Mouse (Mus musculus) ES-Bruce4 (cell line): Measurements from ENCODE around the gene Pdzd11. TPM values are rescaled to one million over a fixed set of nuclear protein-coding genes. Genes with fewer than 3 reads are reported as not detected.

Experiments
- H3K27ac ChIP-seq: 2 replicates; pipeline ENCODE4 v1.5.1; 2012; ENCODE audit warnings: low read length, inconsistent platforms; ENCODE audit not compliant: insufficient read depth
- H3K27me3 ChIP-seq: 2 replicates; pipeline ENCODE4 v1.6.1; 2012; ENCODE audit warnings: mild to moderate bottlenecking, low read length, inconsistent platforms; ENCODE audit not compliant: control insufficient read depth, poor library complexity, insufficient read depth, severe bottlenecking
- H3K36me3 ChIP-seq: 2 replicates; pipeline ENCODE4 v1.6.1; 2012; ENCODE audit warnings: inconsistent platforms, mild to moderate bottlenecking, low read length, moderate library complexity; ENCODE audit not compliant: control insufficient read depth, poor library complexity, insufficient read depth, severe bottlenecking
- H3K4me1 ChIP-seq: one replicate; pipeline ENCODE4 v1.8.1; 2011; ENCODE audit warnings: low read length; ENCODE audit not compliant: control insufficient read depth, insufficient read depth
- H3K4me3 ChIP-seq: 2 replicates; pipeline ENCODE4 v1.5.1; 2011; ENCODE audit warnings: low read depth, mild to moderate bottlenecking, low read length
- H3K9ac ChIP-seq: 2 replicates; pipeline ENCODE4 v1.6.1; 2012; ENCODE audit warnings: low read depth, mild to moderate bottlenecking, inconsistent platforms; ENCODE audit not compliant: poor library complexity, severe bottlenecking
- H3K9me3 ChIP-seq: replicated peaks from 2 replicates; pipeline ENCODE4 v1.6.1; 2012; ENCODE audit warnings: mild to moderate bottlenecking, low read length, inconsistent platforms; ENCODE audit not compliant: control insufficient read depth, poor library complexity, insufficient read depth, severe bottlenecking
- CTCF ChIP-seq: IDR thresholded peaks from one replicate; pipeline ENCODE4 v1.8.1; 2011; ENCODE audit warnings: low read depth, low read length
- EP300 ChIP-seq: IDR thresholded peaks from 2 replicates; pipeline ENCODE4 v1.6.1; 2011; ENCODE audit warnings: low read depth, low read length; ENCODE audit not compliant: insufficient read depth
- POLR2A ChIP-seq: IDR thresholded peaks from one replicate; pipeline ENCODE4 v1.8.1; 2011; ENCODE audit warnings: low read length; ENCODE audit not compliant: insufficient read depth
- polyA plus RNA-seq: library from polyadenylated mRNA; stranded (reverse); fragments of >200 nt; gene quantifications from 2 replicates; pipeline ENCODE4 v1.2.4, GENCODE M21; 2011; ENCODE audit warnings: low read depth; ENCODE audit not compliant: missing spikeins, insufficient read depth, insufficient read length

Pdzd11 gene
- polyA plus RNA-seq, 1 experiment: 59.2 TPM

- H3K9me3 ChIP-seq: no peaks in the 10 kb centered on the region
- H3K4me1 ChIP-seq: no peaks in the 10 kb centered on the region
- peak overlapping the region; percentile 58 for H3K9ac ChIP-seq
- TF ChIP-seq EP300 (no peak), POLR2A (no peak), CTCF (no peak)
- H3K4me3 ChIP-seq: peak overlapping the region; percentile 71
- H3K36me3 ChIP-seq: peaks cover 3% of the 10 kb centered on the region
- no peaks in the 10 kb centered on the region for H3K27me3 ChIP-seq
- H3K27ac ChIP-seq: no peak overlapping the region
These were observed 1.2 kb downstream of the Pdzd11 start for GRCm38 (mm10) chrX:100625146-100625545.

GRCm38 (mm10) chrX:100624242-100624641 is 2.1 kb downstream of the Pdzd11 start:
- TF ChIP-seq CTCF: no peak
- TF ChIP-seq POLR2A: no peak
- TF ChIP-seq EP300: no peak
- Histone ChIP-seq H3K9ac (no peak overlapping the region), H3K4me3 (no peak overlapping the region), H3K36me3 (peaks cover 3% of the 10 kb centered on the region), H3K9me3 (no peaks in the 10 kb centered on the region), H3K4me1 (no peaks in the 10 kb centered on the region), H3K27me3 (no peaks in the 10 kb centered on the region), H3K27ac (no peak overlapping the region)

GRCm38 (mm10) chrX:100621366-100621765 is 5.0 kb downstream of the Pdzd11 start:
- Histone ChIP-seq H3K4me1 (peaks cover 5% of the 10 kb centered on the region), H3K27ac (no peak overlapping the region), H3K9ac (no peak overlapping the region), H3K27me3 (no peaks in the 10 kb centered on the region), H3K4me3 (no peak overlapping the region), H3K9me3 (no peaks in the 10 kb centered on the region), H3K36me3 (peaks cover 3% of the 10 kb centered on the region)
- no peak for TF ChIP-seq EP300
- no peak for TF ChIP-seq POLR2A
- TF ChIP-seq CTCF: no peak

- Histone ChIP-seq H3K9me3 (no peaks in the 10 kb centered on the region), H3K36me3 (peaks cover 3% of the 10 kb centered on the region), H3K9ac (no peak overlapping the region), H3K27ac (no peak overlapping the region), H3K4me1 (peaks cover 5% of the 10 kb centered on the region), H3K27me3 (no peaks in the 10 kb centered on the region), H3K4me3 (no peak overlapping the region)
- TF ChIP-seq POLR2A (no peak), EP300 (no peak), CTCF (no peak)
These were observed 7.9 kb downstream of the Pdzd11 start for GRCm38 (mm10) chrX:100618488-100618887.

GRCm38 (mm10) chrX:100605314-100605713 is 21.1 kb downstream of the Pdzd11 start, which contains the start of gene Arr3:
Gene Arr3, plus strand, starts transcription at chrX:100605497.
- H3K36me3 ChIP-seq: no peaks in the 10 kb centered on the region
- H3K4me1 ChIP-seq: no peaks in the 10 kb centered on the region
- no peak within 1 kb of the TSS for H3K27ac ChIP-seq
- H3K27me3 ChIP-seq: no peaks in the 10 kb centered on the region
- no peaks in the 10 kb centered on the region for H3K9me3 ChIP-seq
- TF ChIP-seq POLR2A (no peak), CTCF (no peak), EP300 (no peak)
- H3K4me3 ChIP-seq: no peak within 1 kb of the TSS
- no peak within 1 kb of the TSS for H3K9ac ChIP-seq

- TF ChIP-seq CTCF (no peak), EP300 (no peak), POLR2A (no peak)
- no peaks in the 10 kb centered on the region for H3K36me3 ChIP-seq
- no peaks in the 10 kb centered on the region for H3K27me3 ChIP-seq
- no peaks in the 10 kb centered on the region for H3K4me1 ChIP-seq
- no peak overlapping the region for H3K9ac ChIP-seq
- no peak overlapping the region for H3K27ac ChIP-seq
- H3K4me3 ChIP-seq: no peak overlapping the region
- H3K9me3 ChIP-seq: no peaks in the 10 kb centered on the region
These were observed 26.6 kb downstream of the Pdzd11 start for GRCm38 (mm10) chrX:100599755-100600154.
